Mouse (Mus musculus) kidney, adult 2 months (tissue): ENCODE results near the gene Shc4.

Source experiments
- CTCF ChIP-seq: fragments of 200-500 bp; conservative IDR thresholded peaks from 2 replicates; pipeline ENCODE4 v1.5.1; 2011; ENCODE audit warnings: low read depth, mild to moderate bottlenecking, control low read depth, low read length, moderate library complexity, mixed read lengths; ENCODE audit not compliant: insufficient read depth, insufficient read length
- POLR2A ChIP-seq: fragments of 200-500 bp; IDR thresholded peaks from one replicate; pipeline ENCODE4 v1.6.1; 2011; ENCODE audit warnings: low read depth, low read length, control low read depth

- TF ChIP-seq CTCF (no peak), POLR2A (no peak)
These were observed 86.6 kb downstream of the Shc4 start for GRCm38 (mm10) chr2:125637331-125637730.
